Mouse (Mus musculus): ENCODE measurements at regions not wholly inside any gene's neighbourhood (a gene's known extent, or its start where the extent isn't known, plus 50 kb on each side); places are given as distances from the start of the nearest gene placed in this dataset.

- no peak for TF ChIP-seq EP300 (IDR thresholded peaks at IDR 0.05; ENCODE audit: insufficient read depth, low read depth, low read length)
- intact Hi-C loops (cut with DNase I) = no loop called here
- Histone ChIP-seq H3K4me1 (ENCODE audit: control insufficient read depth, insufficient read depth, low read length) (no peaks in the 10 kb centered on the region), H3K9ac (ENCODE audit: low read depth, low read length) (no peak overlapping the region), H3K27ac (no peak overlapping the region), H3K4me3 (no peak overlapping the region), H3K79me2 (replicated peaks; ENCODE audit: control insufficient read depth, insufficient read depth, low read length) (no peaks in the 10 kb centered on the region), H3K36me3 (ENCODE audit: control insufficient read depth, insufficient read depth, low read length) (no peaks in the 10 kb centered on the region), H3K27me3 (ENCODE audit: control insufficient read depth, insufficient read depth, low read length) (no peaks in the 10 kb centered on the region)
- 83% methylated on average over 6 of the region's 6 CpGs for WGBS
- DNase-seq = no peak
Observed at GRCm38 (mm10) chr2:115399107-115399740, 182.3 kb upstream of the BC052040 start.

- H3K36me3 ChIP-seq (ENCODE audit: control insufficient read depth, insufficient read depth, low read length) = no peaks in the 10 kb centered on the region
- intact Hi-C loops (cut with DNase I) = no loop called here
- no peaks in the 10 kb centered on the region for H3K27me3 ChIP-seq (ENCODE audit: control insufficient read depth, insufficient read depth, low read length)
- H3K27ac ChIP-seq = no peak overlapping the region
- H3K79me2 ChIP-seq (replicated peaks; ENCODE audit: control insufficient read depth, insufficient read depth, low read length) = no peaks in the 10 kb centered on the region
- no peaks in the 10 kb centered on the region for H3K4me1 ChIP-seq (ENCODE audit: control insufficient read depth, insufficient read depth, low read length)
- DNase-seq = no peak
- TF ChIP-seq EP300 (IDR thresholded peaks at IDR 0.05; ENCODE audit: insufficient read depth, low read depth, low read length) (no peak), POLR2A (IDR thresholded peaks at IDR 0.05; ENCODE audit: insufficient read depth, low read depth, low read length) (no peak), CTCF (IDR thresholded peaks at IDR 0.05) (no peak)
- no peak overlapping the region for H3K9ac ChIP-seq (ENCODE audit: low read depth, low read length)
- no peak overlapping the region for H3K4me3 ChIP-seq
- WGBS = 87% methylated on average over 10 of the region's 10 CpGs
Observed at GRCm38 (mm10) chr2:115399987-115400550, 181.4 kb upstream of the BC052040 start.

GRCm38 (mm10) chr2:115402246-115402645 is 179.3 kb upstream of the BC052040 start:
- Histone ChIP-seq H3K4me3 (no peak overlapping the region), H3K9ac (ENCODE audit: low read depth, low read length) (no peak overlapping the region), H3K36me3 (ENCODE audit: control insufficient read depth, insufficient read depth, low read length) (no peaks in the 10 kb centered on the region), H3K79me2 (replicated peaks; ENCODE audit: control insufficient read depth, insufficient read depth, low read length) (no peaks in the 10 kb centered on the region), H3K27me3 (ENCODE audit: control insufficient read depth, insufficient read depth, low read length) (no peaks in the 10 kb centered on the region), H3K4me1 (ENCODE audit: control insufficient read depth, insufficient read depth, low read length) (no peaks in the 10 kb centered on the region), H3K27ac (no peak overlapping the region)
- no peak for DNase-seq
- no peak for TF ChIP-seq EP300 (IDR thresholded peaks at IDR 0.05; ENCODE audit: insufficient read depth, low read depth, low read length)
- no peak for TF ChIP-seq CTCF (IDR thresholded peaks at IDR 0.05)
- no peak for TF ChIP-seq POLR2A (IDR thresholded peaks at IDR 0.05; ENCODE audit: insufficient read depth, low read depth, low read length)
- intact Hi-C loops (cut with DNase I) = no loop called here
- 60% methylated on average over 2 of the region's 2 CpGs for WGBS

GRCm38 (mm10) chr2:115432476-115432875 is 149.0 kb upstream of the BC052040 start:
- Histone ChIP-seq H3K36me3 (ENCODE audit: control insufficient read depth, insufficient read depth, low read length) (no peaks in the 10 kb centered on the region), H3K4me1 (ENCODE audit: control insufficient read depth, insufficient read depth, low read length) (no peaks in the 10 kb centered on the region), H3K4me3 (no peak overlapping the region), H3K27ac (no peak overlapping the region), H3K9ac (ENCODE audit: low read depth, low read length) (no peak overlapping the region), H3K79me2 (replicated peaks; ENCODE audit: control insufficient read depth, insufficient read depth, low read length) (no peaks in the 10 kb centered on the region), H3K27me3 (ENCODE audit: control insufficient read depth, insufficient read depth, low read length) (no peaks in the 10 kb centered on the region)
- 18% methylated on average over 2 of the region's 2 CpGs for WGBS
- TF ChIP-seq EP300 (IDR thresholded peaks at IDR 0.05; ENCODE audit: insufficient read depth, low read depth, low read length) (no peak), POLR2A (IDR thresholded peaks at IDR 0.05; ENCODE audit: insufficient read depth, low read depth, low read length) (no peak), CTCF (IDR thresholded peaks at IDR 0.05) (no peak)
- DNase-seq = no peak
- intact Hi-C loops (cut with DNase I) = no loop called here

- no peak overlapping the region for H3K27ac ChIP-seq
- intact Hi-C loops (cut with DNase I) = no loop called here
- no peaks in the 10 kb centered on the region for H3K79me2 ChIP-seq (replicated peaks; ENCODE audit: control insufficient read depth, insufficient read depth, low read length)
- no peaks in the 10 kb centered on the region for H3K36me3 ChIP-seq (ENCODE audit: control insufficient read depth, insufficient read depth, low read length)
- TF ChIP-seq EP300 (IDR thresholded peaks at IDR 0.05; ENCODE audit: insufficient read depth, low read depth, low read length) = no peak
- no peak for DNase-seq
- H3K4me1 ChIP-seq (ENCODE audit: control insufficient read depth, insufficient read depth, low read length) = no peaks in the 10 kb centered on the region
- H3K9ac ChIP-seq (ENCODE audit: low read depth, low read length) = no peak overlapping the region
- 0% methylated on average over 1 of the region's 1 CpGs for WGBS
- no peaks in the 10 kb centered on the region for H3K27me3 ChIP-seq (ENCODE audit: control insufficient read depth, insufficient read depth, low read length)
- H3K4me3 ChIP-seq = no peak overlapping the region
Observed at GRCm38 (mm10) chr2:115441100-115441499, 140.4 kb upstream of the BC052040 start.

GRCm38 (mm10) chr2:115449783-115450483 is 131.6 kb upstream of the BC052040 start:
- TF ChIP-seq POLR2A (IDR thresholded peaks at IDR 0.05; ENCODE audit: insufficient read depth, low read depth, low read length) = no peak
- TF ChIP-seq EP300 (IDR thresholded peaks at IDR 0.05; ENCODE audit: insufficient read depth, low read depth, low read length) = no peak
- no peak for TF ChIP-seq CTCF (IDR thresholded peaks at IDR 0.05)
- Histone ChIP-seq H3K4me3 (no peak overlapping the region), H3K36me3 (ENCODE audit: control insufficient read depth, insufficient read depth, low read length) (no peaks in the 10 kb centered on the region), H3K9ac (ENCODE audit: low read depth, low read length) (no peak overlapping the region), H3K79me2 (replicated peaks; ENCODE audit: control insufficient read depth, insufficient read depth, low read length) (no peaks in the 10 kb centered on the region), H3K4me1 (ENCODE audit: control insufficient read depth, insufficient read depth, low read length) (no peaks in the 10 kb centered on the region), H3K27ac (no peak overlapping the region), H3K27me3 (ENCODE audit: control insufficient read depth, insufficient read depth, low read length) (no peaks in the 10 kb centered on the region)
- intact Hi-C loops (cut with DNase I) = no loop called here
- 84% methylated on average over 6 of the region's 6 CpGs for WGBS
- no peak for DNase-seq

Measured in heart, adult 2 months (tissue).